Mouse (Mus musculus) midbrain, embryonic 16.5 days (tissue): Measurements from ENCODE around the gene Nprl3. TPM values are rescaled to one million over a fixed set of nuclear protein-coding genes. Genes with fewer than 3 reads are reported as not detected.

Experiments used
- ATAC-seq: fragments of 200-750 bp; cut with Nextera tagmentation; 2 replicates; pipeline ENCODE4 v1.8.0; 2017; ENCODE audit warnings: moderate TSS enrichment
- H3K27ac ChIP-seq: fragments of 300-500 bp; sonication (generic); 2 replicates; pipeline ENCODE4 v1.5.1; 2014; ENCODE audit warnings: mild to moderate bottlenecking, low read length, mixed read lengths
- H3K27me3 ChIP-seq: fragments of 300-500 bp; sonication (generic); 2 replicates; pipeline ENCODE4 v1.6.1; 2014; ENCODE audit warnings: low read depth, low read length, mixed read lengths; ENCODE audit not compliant: control insufficient read depth, insufficient read depth
- H3K36me3 ChIP-seq: fragments of 300-500 bp; sonication (generic); 2 replicates; pipeline ENCODE4 v1.6.1; 2014; ENCODE audit warnings: mild to moderate bottlenecking, low read length, moderate library complexity, mixed read lengths; ENCODE audit not compliant: control insufficient read depth, insufficient read depth
- H3K4me1 ChIP-seq: fragments of 300-500 bp; sonication (generic); 2 replicates; pipeline ENCODE4 v1.6.1; 2014; ENCODE audit warnings: mild to moderate bottlenecking, low read length, mixed read lengths; ENCODE audit not compliant: control insufficient read depth, insufficient read depth
- H3K4me2 ChIP-seq: fragments of 300-500 bp; sonication (generic); 2 replicates; pipeline ENCODE4 v1.6.1; 2014; ENCODE audit warnings: mild to moderate bottlenecking, low read length, mixed read lengths
- H3K4me3 ChIP-seq: fragments of 300-500 bp; sonication (generic); 2 replicates; pipeline ENCODE4 v1.5.1; 2014; ENCODE audit warnings: low read depth, mild to moderate bottlenecking, low read length, moderate library complexity, mixed read lengths
- H3K9ac ChIP-seq: fragments of 300-500 bp; sonication (generic); 2 replicates; pipeline ENCODE4 v1.6.1; 2014; ENCODE audit warnings: low read depth, low read length, mixed read lengths
- H3K9me3 ChIP-seq: fragments of 300-500 bp; sonication (generic); replicated peaks from 2 replicates; pipeline ENCODE4 v1.6.1; 2014; ENCODE audit warnings: mild to moderate bottlenecking, low read length, mixed read lengths; ENCODE audit not compliant: control insufficient read depth, poor library complexity, severe bottlenecking
- WGBS: fragments of 180-500 bp; shearing (Covaris S2); extraction: QIAGEN DNeasy Blood & Tissue Kit; methylation state at CpG from one replicate; pipeline ENCODE4 v1.1.7; 2014; 5-methylcytosine and 5-hydroxymethylcytosine counted together
- polyA plus RNA-seq: library from polyadenylated mRNA; unstranded; fragments of >200 nt; fragmentation: Nextera tagmentation; extraction: Ambion mirVana; gene quantifications from 2 replicates; pipeline ENCODE4 v1.2.1, GENCODE M21; 2015

Gene Nprl3
- polyA plus RNA-seq, 1 experiment from 2014 or later: 45.3 TPM

DNA sequence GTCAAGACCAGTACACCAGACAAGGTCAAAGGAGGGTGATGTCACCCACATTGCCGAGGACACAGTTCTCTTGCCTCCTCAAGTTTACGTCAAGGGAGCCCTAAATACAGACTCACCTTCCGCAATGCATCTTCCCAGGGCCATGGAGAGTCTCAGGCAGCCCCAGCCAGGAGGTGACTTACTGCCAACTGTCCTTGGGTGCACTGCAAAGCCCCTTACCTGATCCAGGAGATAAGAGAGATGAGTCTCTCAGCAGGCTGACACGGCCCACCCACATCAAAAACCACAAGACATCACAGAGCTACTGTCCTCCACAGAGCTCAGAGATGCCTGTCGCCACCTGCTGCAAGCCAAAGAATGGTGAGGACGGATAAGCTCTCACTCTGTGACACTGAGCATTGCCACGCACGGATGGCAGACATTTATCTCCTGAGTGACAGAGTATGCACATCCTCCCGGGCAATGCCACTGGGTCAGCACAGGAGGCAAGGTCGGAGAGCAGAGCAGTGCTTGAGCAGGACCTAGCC is 67.4 kb downstream of the Nprl3 start, which contains the start of gene Il9r:
Gene Il9r, minus strand, starts transcription at position 205 of the 527 bp plus-strand sequence.
- no peaks in the 10 kb centered on the region for H3K27me3 ChIP-seq
- no peak for ATAC-seq
- H3K27ac ChIP-seq: no peak within 1 kb of the TSS
- H3K36me3 ChIP-seq: no peaks in the 10 kb centered on the region
- WGBS: 75% methylated on average over 10 of the region's 10 CpGs
- peaks cover 3% of the 10 kb centered on the region; the same call in 1 of the 2 replicates for H3K4me1 ChIP-seq
- no peak within 1 kb of the TSS for H3K9ac ChIP-seq
- no peaks in the 10 kb centered on the region for H3K9me3 ChIP-seq
- no peak within 1 kb of the TSS for H3K4me2 ChIP-seq
- H3K4me3 ChIP-seq: no peak within 1 kb of the TSS

DNA sequence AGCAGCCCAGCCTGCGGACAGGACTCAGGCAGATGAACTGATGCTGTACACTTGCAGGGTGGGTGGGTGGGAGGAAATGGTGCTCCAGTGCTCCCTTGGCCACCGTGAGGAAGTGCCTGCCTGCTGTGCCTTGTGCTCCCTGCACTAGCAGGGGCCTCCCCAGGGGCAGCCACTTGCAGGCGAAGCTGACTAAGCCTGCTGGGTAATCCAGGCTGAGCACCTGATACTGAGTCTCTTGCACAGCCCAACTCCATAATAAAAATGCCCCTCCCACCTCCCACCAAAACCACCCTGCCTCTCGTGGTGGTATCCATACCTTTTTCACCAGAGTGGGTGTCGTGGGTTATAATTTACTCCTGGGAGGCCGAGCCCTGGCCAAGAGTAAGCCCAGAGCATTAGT is 68.3 kb downstream of the Nprl3 start:
- H3K9ac ChIP-seq: no peak overlapping the region
- no peak overlapping the region for H3K4me3 ChIP-seq
- no peak overlapping the region for H3K27ac ChIP-seq
- no peaks in the 10 kb centered on the region for H3K36me3 ChIP-seq
- H3K4me2 ChIP-seq: no peak overlapping the region
- H3K9me3 ChIP-seq: no peaks in the 10 kb centered on the region
- no peak for ATAC-seq
- H3K27me3 ChIP-seq: no peaks in the 10 kb centered on the region
- 43% methylated on average over 6 of the region's 6 CpGs for WGBS
- H3K4me1 ChIP-seq: no peaks in the 10 kb centered on the region

GRCm38 (mm10) chr11:32198256-32198955 is 69.1 kb downstream of the Nprl3 start:
- Histone ChIP-seq H3K9ac (no peak overlapping the region), H3K27ac (no peak overlapping the region), H3K4me3 (no peak overlapping the region), H3K4me1 (no peaks in the 10 kb centered on the region), H3K9me3 (no peaks in the 10 kb centered on the region), H3K27me3 (no peaks in the 10 kb centered on the region), H3K36me3 (no peaks in the 10 kb centered on the region), H3K4me2 (no peak overlapping the region)
- ATAC-seq: no peak
- 72% methylated on average over 14 of the region's 14 CpGs for WGBS

DNA sequence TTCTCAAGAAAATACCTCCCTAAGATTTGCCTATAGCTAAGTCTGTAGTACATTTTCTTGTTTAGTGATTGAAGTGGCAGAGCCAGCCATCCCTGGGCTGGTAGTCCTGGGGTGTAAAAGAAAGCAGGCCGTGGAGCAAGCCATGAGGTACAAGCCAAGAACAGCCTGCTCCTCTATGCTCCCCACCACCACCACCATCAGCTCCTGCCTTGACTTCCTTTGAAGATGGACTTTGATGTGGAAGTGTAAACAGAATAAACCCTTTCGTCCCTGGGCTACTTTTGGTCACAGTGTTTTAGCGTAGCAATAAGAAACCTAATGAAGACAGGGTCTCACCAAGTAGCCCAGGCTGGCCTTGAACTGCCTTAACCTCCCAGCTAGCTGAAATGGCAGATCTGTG is 69.7 kb downstream of the Nprl3 start:
- H3K36me3 ChIP-seq: no peaks in the 10 kb centered on the region
- WGBS: 63% methylated on average over 3 of the region's 3 CpGs
- H3K9ac ChIP-seq: no peak overlapping the region
- H3K4me2 ChIP-seq: no peak overlapping the region
- H3K9me3 ChIP-seq: no peaks in the 10 kb centered on the region
- no peaks in the 10 kb centered on the region for H3K4me1 ChIP-seq
- H3K4me3 ChIP-seq: no peak overlapping the region
- H3K27ac ChIP-seq: no peak overlapping the region
- no peak for ATAC-seq
- no peaks in the 10 kb centered on the region for H3K27me3 ChIP-seq

- Histone ChIP-seq H3K9ac (no peak overlapping the region), H3K4me3 (no peak overlapping the region), H3K9me3 (no peaks in the 10 kb centered on the region), H3K27ac (no peak overlapping the region), H3K27me3 (no peaks in the 10 kb centered on the region), H3K4me1 (no peaks in the 10 kb centered on the region), H3K36me3 (no peaks in the 10 kb centered on the region), H3K4me2 (no peak overlapping the region)
- ATAC-seq: no peak
- 83% methylated on average over 6 of the region's 6 CpGs for WGBS
Measured at GRCm38 (mm10) chr11:32196727-32197126, 70.8 kb downstream of the Nprl3 start.

DNA sequence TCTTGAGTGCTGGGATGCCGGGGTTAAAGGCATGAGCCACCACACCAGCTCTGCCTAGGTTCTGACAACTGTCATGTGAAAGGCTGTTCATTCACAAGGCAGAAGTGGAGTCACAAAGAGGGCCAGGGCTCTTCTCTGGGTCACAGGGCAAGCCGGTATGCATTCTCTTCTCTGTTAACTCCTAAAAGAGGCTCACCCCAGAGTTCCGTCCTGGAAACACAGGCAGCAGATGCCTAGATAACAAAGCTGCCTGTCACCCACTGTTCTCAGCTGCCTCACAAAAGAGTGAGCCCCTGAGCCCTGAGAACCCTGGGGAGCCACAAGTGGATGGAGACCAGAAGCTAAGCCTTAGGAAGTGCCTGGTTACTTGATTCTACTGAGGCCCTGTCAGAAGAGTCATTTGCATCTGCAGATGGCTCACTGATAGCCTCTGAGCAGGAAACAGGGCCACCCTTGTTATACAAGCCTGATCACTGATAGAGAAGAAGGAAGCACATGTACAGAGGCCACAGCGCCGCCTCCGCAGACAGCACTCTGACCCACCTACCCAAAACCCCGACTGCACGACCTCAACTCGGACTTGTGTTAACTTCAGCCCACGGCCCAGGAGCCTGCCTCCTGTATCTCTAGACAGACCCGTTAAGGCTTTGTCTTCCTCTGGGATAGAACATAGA is 71.5 kb downstream of the Nprl3 start:
- ATAC-seq: no peak
- no peak overlapping the region for H3K4me2 ChIP-seq
- 23% methylated on average over 11 of the region's 11 CpGs for WGBS
- no peak overlapping the region for H3K4me3 ChIP-seq
- H3K9ac ChIP-seq: no peak overlapping the region
- H3K4me1 ChIP-seq: no peaks in the 10 kb centered on the region
- no peaks in the 10 kb centered on the region for H3K27me3 ChIP-seq
- H3K27ac ChIP-seq: no peak overlapping the region
- no peaks in the 10 kb centered on the region for H3K9me3 ChIP-seq
- H3K36me3 ChIP-seq: no peaks in the 10 kb centered on the region

GRCm38 (mm10) chr11:32194626-32195025 is 72.9 kb downstream of the Nprl3 start:
- Histone ChIP-seq H3K36me3 (no peaks in the 10 kb centered on the region), H3K27me3 (no peaks in the 10 kb centered on the region), H3K9ac (no peak overlapping the region), H3K27ac (no peak overlapping the region), H3K4me1 (no peaks in the 10 kb centered on the region), H3K9me3 (no peaks in the 10 kb centered on the region), H3K4me3 (no peak overlapping the region), H3K4me2 (no peak overlapping the region)
- WGBS: 78% methylated on average over 5 of the region's 5 CpGs
- ATAC-seq: no peak

DNA sequence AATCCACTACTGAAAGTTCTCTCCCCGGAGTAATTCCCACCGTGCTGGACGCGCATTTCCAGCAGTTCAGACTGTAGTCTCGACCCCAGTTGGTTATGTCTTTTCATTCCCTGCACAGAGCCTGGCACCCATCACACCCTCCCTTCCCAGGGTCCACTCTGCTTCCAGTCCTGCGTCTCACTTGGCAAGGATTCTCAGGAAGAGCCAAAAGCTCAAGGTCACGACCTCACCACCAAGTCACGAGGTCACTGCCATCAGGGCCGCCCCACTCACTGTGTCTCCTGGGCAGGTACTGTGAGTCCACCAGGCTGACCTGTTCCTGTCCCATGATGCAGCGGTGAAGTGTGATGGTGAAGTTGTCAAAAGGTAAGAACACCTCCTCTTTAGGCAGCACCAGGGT is 73.4 kb downstream of the Nprl3 start:
- H3K9me3 ChIP-seq: no peaks in the 10 kb centered on the region
- no peak for ATAC-seq
- 83% methylated on average over 10 of the region's 10 CpGs for WGBS

GRCm38 (mm10) chr11:32193156-32193555 is 74.4 kb downstream of the Nprl3 start:
- Histone ChIP-seq H3K36me3 (no peaks in the 10 kb centered on the region), H3K4me3 (no peak overlapping the region), H3K27me3 (no peaks in the 10 kb centered on the region), H3K4me1 (no peaks in the 10 kb centered on the region), H3K4me2 (no peak overlapping the region), H3K9me3 (no peaks in the 10 kb centered on the region), H3K27ac (no peak overlapping the region), H3K9ac (no peak overlapping the region)
- WGBS: 94% methylated on average over 10 of the region's 10 CpGs
- ATAC-seq: no peak

More for the DNA sequence above, 73.4 kb downstream of the Nprl3 start:
- no peak overlapping the region for H3K4me3 ChIP-seq
- H3K27ac ChIP-seq: no peak overlapping the region
- H3K9ac ChIP-seq: no peak overlapping the region
- H3K4me1 ChIP-seq: no peaks in the 10 kb centered on the region
- H3K36me3 ChIP-seq: no peaks in the 10 kb centered on the region
- H3K27me3 ChIP-seq: no peaks in the 10 kb centered on the region
- H3K4me2 ChIP-seq: no peak overlapping the region
